Mouse (Mus musculus) embryonic fibroblast, embryonic 13.5 days (primary cell): ENCODE measurements around the gene Sacs.

Source experiments
- CTCF ChIP-seq: IDR thresholded peaks from 2 replicates; pipeline ENCODE4 v1.5.1; 2011; ENCODE audit warnings: mild to moderate bottlenecking, control low read depth, low read length, moderate library complexity, borderline replicate concordance; ENCODE audit not compliant: insufficient read depth
- POLR2A ChIP-seq: IDR thresholded peaks from 2 replicates; pipeline ENCODE4 v1.6.1; 2011; ENCODE audit warnings: low read depth, mild to moderate bottlenecking, control low read depth, low read length, moderate library complexity

DNA sequence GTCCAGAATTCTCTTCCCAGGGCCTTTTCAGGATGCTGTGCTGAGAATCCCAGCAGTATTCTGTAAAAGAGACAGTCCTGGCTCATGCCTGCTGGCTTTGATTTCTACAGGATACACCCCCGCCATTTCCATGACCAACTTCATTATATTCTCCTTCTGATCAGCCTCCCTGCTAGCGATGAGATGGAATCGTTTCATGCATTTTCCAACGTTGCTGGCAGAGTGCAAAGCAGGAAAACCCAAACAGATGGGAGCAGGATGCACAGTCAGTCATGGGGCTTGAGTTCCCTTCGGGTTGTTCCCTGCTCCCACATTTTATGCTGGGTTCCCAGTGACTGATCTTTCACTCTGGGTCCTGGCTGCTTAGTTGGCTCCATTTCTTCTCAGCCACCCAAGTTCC, 47.3 kb upstream of the Sacs start:
- TF ChIP-seq CTCF = no peak
- TF ChIP-seq POLR2A = no peak
